Mouse (Mus musculus) colon, adult 2 months (tissue): ENCODE data around the gene Dpyd. TPM values are rescaled to one million over a fixed set of nuclear protein-coding genes. Genes with fewer than 3 reads are reported as not detected.

ENCODE experiments used
- polyA plus RNA-seq: library from polyadenylated mRNA; depleted of rRNA; stranded (reverse); fragments of >200 nt; gene quantifications from 2 replicates; pipeline ENCODE4 v1.2.3, GENCODE M21; 2012; rRNA removed

Gene Dpyd
- polyA plus RNA-seq = 2.4 and 3.1 TPM in 2 replicates

DNA sequence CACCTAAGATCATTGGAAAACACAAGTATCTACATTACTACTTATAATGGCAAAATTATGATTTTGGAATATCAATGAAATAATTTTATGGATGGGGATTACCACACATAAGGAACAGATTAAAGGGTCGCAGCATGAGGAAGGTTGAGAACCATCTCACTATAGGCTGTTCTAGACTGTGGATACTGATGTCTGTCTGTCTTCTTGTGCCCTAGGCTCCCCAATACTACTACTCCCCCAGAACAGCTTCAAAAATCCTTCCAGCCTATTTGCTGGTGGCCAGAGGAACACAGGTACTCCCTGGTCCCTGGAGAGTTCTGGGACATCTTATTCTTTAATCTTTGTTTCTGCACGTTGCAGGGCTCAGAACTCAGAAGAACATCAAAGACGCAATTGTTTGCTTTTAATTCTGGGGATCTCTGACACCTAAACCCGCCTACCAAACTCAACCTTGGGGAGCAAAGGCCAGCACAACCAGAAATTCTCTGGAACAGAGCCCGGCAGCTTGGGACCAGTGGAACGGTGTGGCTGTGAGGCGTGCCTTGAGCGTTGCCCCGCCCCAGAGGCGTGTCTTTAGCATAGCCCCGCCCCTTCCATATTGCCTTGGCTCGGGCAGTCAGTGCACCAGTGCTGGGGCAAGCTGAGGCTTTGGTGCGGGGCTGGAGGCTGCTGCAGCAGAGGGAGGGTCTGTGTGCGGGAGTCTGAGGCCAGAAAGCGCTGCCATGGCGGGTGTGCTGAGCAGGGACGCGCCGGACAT lies at the start of gene Dpyd:
TSS of gene Dpyd (plus strand) at position 576 of the 757 bp plus-strand sequence.

